In genomic region chr8:120631441-120632375, GRCm38 (mm10) we compare ENCODE assay signal across 21 mouse cellular contexts. TPM values are rescaled to one million over a fixed set of nuclear protein-coding genes. Genes with fewer than 3 reads are reported as not detected.
DNase-seq lines count a peak whose midpoint lies in the region; ATAC-seq and TF ChIP-seq lines count a peak whose summit lies in the region.
"Had no signal": no experiment of that assay in that cellular context is flagged by ENCODE, and none has a peak within 500 bp of the region (broad histone marks: within the 10 kb centered on the region; RNA-seq: fewer than 3 reads in every experiment).

No protein-coding gene starts in this region.

- no peak for TF ChIP-seq CTCF in hindbrain, postnatal 0 days (IDR thresholded peaks at IDR 0.05; ENCODE audit: low read depth)
- TF ChIP-seq CTCF in midbrain, postnatal 0 days (IDR thresholded peaks at IDR 0.05) = no peak
- no peak for TF ChIP-seq CTCF in intestine, postnatal 0 days (IDR thresholded peaks at IDR 0.05; ENCODE audit: low read depth)

- ATAC-seq in hindbrain, postnatal 0 days = no peak
- ATAC-seq in midbrain, postnatal 0 days (ENCODE audit: low FRiP score) = no peak
- no peak for ATAC-seq in midbrain, embryonic 16.5 days
- no peak for ATAC-seq in intestine, postnatal 0 days
- no peak for ATAC-seq in forebrain, embryonic 14.5 days
- ATAC-seq: activated CD4-positive, CD25-positive, alpha-beta regulatory T cell, adult 4 months; forebrain, postnatal 0 days; intestine, embryonic 15.5 days had no signal

- H3K4me1 ChIP-seq in hindbrain, postnatal 0 days (ENCODE audit: insufficient read depth, low read length) = no peaks in the 10 kb centered on the region
- H3K4me1 ChIP-seq in hindbrain, embryonic 10.5 days (replicated peaks) = peaks cover 42% of the 10 kb centered on the region
- H3K4me1 ChIP-seq in midbrain, postnatal 0 days (ENCODE audit: insufficient read depth, low read length) = 0 out of 2 replicates have a peak, but pooled peaks cover 3% of the 10 kb centered on the region
- H3K4me1 ChIP-seq in midbrain, embryonic 16.5 days (ENCODE audit: control insufficient read depth, insufficient read depth, low read length) = peaks cover 12% of the 10 kb centered on the region; the same call in 1 of the 2 replicates
- H3K4me1 ChIP-seq in limb, embryonic 10.5 days = peaks cover 44% of the 10 kb centered on the region
- H3K4me1 ChIP-seq in intestine, postnatal 0 days (replicated peaks; ENCODE audit: control insufficient read depth, insufficient read depth, low read length) = no peaks in the 10 kb centered on the region
- peaks cover 4% of the 10 kb centered on the region; the same call in 1 of the 2 replicates for H3K4me1 ChIP-seq in forebrain, embryonic 14.5 days (ENCODE audit: control insufficient read depth, insufficient read depth, low read length)

- H3K4me3 ChIP-seq in hindbrain, postnatal 0 days (ENCODE audit: low read length) = no peak overlapping the region
- H3K4me3 ChIP-seq in hindbrain, embryonic 10.5 days = no peak overlapping the region
- no peak overlapping the region for H3K4me3 ChIP-seq in midbrain, postnatal 0 days (ENCODE audit: low read depth, low read length)
- no peak overlapping the region for H3K4me3 ChIP-seq in midbrain, embryonic 16.5 days (ENCODE audit: low read depth, low read length)
- no peak overlapping the region for H3K4me3 ChIP-seq in limb, embryonic 10.5 days
- no peak overlapping the region for H3K4me3 ChIP-seq in intestine, postnatal 0 days (ENCODE audit: low read depth, low read length)
- no peak overlapping the region for H3K4me3 ChIP-seq in forebrain, embryonic 14.5 days (ENCODE audit: low read depth, low read length)
- H3K4me3 ChIP-seq: erythroblast, embryonic 14.5 days; hindbrain, embryonic 13.5 days; intestine, embryonic 15.5 days; lung, embryonic 15.5 days had no signal

- no peaks in the 10 kb centered on the region for H3K27me3 ChIP-seq in hindbrain, postnatal 0 days (ENCODE audit: insufficient read depth, low read length)
- H3K27me3 ChIP-seq in hindbrain, embryonic 10.5 days (ENCODE audit: insufficient read depth, poor library complexity, severe bottlenecking) = peaks cover 64% of the 10 kb centered on the region
- no peaks in the 10 kb centered on the region for H3K27me3 ChIP-seq in midbrain, postnatal 0 days (ENCODE audit: insufficient read depth, low read length)
- no peaks in the 10 kb centered on the region; the same call in 1 of the 2 replicates for H3K27me3 ChIP-seq in midbrain, embryonic 16.5 days (ENCODE audit: control insufficient read depth, insufficient read depth, low read depth, low read length)
- H3K27me3 ChIP-seq in limb, embryonic 10.5 days (ENCODE audit: low read depth, poor library complexity, severe bottlenecking) = peaks cover 68% of the 10 kb centered on the region
- H3K27me3 ChIP-seq in intestine, postnatal 0 days (replicated peaks; ENCODE audit: control insufficient read depth, insufficient read depth, low read length) = 0 out of 2 replicates have a peak, but pooled peaks cover 7% of the 10 kb centered on the region
- H3K27me3 ChIP-seq in forebrain, embryonic 14.5 days (replicated peaks; ENCODE audit: control insufficient read depth, insufficient read depth, low read length) = peaks cover 29% of the 10 kb centered on the region

- H3K27ac ChIP-seq in hindbrain, postnatal 0 days = no peak overlapping the region
- H3K27ac ChIP-seq in hindbrain, embryonic 10.5 days = no peak overlapping the region
- H3K27ac ChIP-seq in midbrain, postnatal 0 days (ENCODE audit: low read depth, low read length) = no peak overlapping the region
- no peak overlapping the region for H3K27ac ChIP-seq in midbrain, embryonic 16.5 days (ENCODE audit: low read length)
- H3K27ac ChIP-seq in limb, embryonic 10.5 days = peak overlapping the region; percentile 23; the same call in 1 of the 2 replicates
- H3K27ac ChIP-seq in intestine, postnatal 0 days (ENCODE audit: low read depth, low read length) = no peak overlapping the region
- no peak overlapping the region for H3K27ac ChIP-seq in forebrain, embryonic 14.5 days (ENCODE audit: low read depth, low read length)
- H3K27ac ChIP-seq: hindbrain, embryonic 13.5 days; intestine, embryonic 15.5 days; lung, embryonic 15.5 days had no signal

- H3K9ac ChIP-seq in hindbrain, postnatal 0 days (replicated peaks; ENCODE audit: low read length) = no peak overlapping the region
- no peak overlapping the region for H3K9ac ChIP-seq in midbrain, postnatal 0 days (replicated peaks; ENCODE audit: low read length, poor library complexity, severe bottlenecking)
- no peak overlapping the region for H3K9ac ChIP-seq in midbrain, embryonic 16.5 days (ENCODE audit: low read depth, low read length)
- no peak overlapping the region for H3K9ac ChIP-seq in intestine, postnatal 0 days (ENCODE audit: low read depth, low read length)
- H3K9ac ChIP-seq in forebrain, embryonic 14.5 days (ENCODE audit: low read length) = no peak overlapping the region
- H3K9ac ChIP-seq: forebrain, postnatal 0 days; hindbrain, embryonic 13.5 days; intestine, embryonic 15.5 days; lung, embryonic 15.5 days had no signal

- peak; percentile 43 for DNase-seq in hindbrain, postnatal 0 days (ENCODE audit: low spot score)
- DNase-seq in hindbrain, embryonic 10.5 days (ENCODE audit: low spot score) = no peak
- peak; percentile 30 for DNase-seq in midbrain, postnatal 0 days (ENCODE audit: low spot score)
- DNase-seq in R1 (ENCODE audit: low read depth, low spot score) = peak; percentile 100
- DNase-seq in limb, embryonic 10.5 days (ENCODE audit: low spot score) = no peak
- no peak for DNase-seq in forebrain, embryonic 14.5 days (ENCODE audit: low spot score)
- DNase-seq: cerebellum, adult 9-11 months; embryo, embryonic 11 days; forebrain, postnatal 0 days; heart, adult 18-20 months; midbrain, embryonic 14.5 days; thymus, postnatal 25 days had no signal

- no peaks in the 10 kb centered on the region for H3K36me3 ChIP-seq in hindbrain, postnatal 0 days (ENCODE audit: insufficient read depth, low read length)
- H3K36me3 ChIP-seq in hindbrain, embryonic 10.5 days = no peaks in the 10 kb centered on the region
- H3K36me3 ChIP-seq in midbrain, postnatal 0 days (ENCODE audit: insufficient read depth, low read length) = no peaks in the 10 kb centered on the region
- H3K36me3 ChIP-seq in midbrain, embryonic 16.5 days (ENCODE audit: control insufficient read depth, insufficient read depth, low read length) = no peaks in the 10 kb centered on the region
- H3K36me3 ChIP-seq in limb, embryonic 10.5 days = no peaks in the 10 kb centered on the region
- no peaks in the 10 kb centered on the region for H3K36me3 ChIP-seq in intestine, postnatal 0 days (ENCODE audit: control insufficient read depth, insufficient read depth)
- H3K36me3 ChIP-seq in forebrain, embryonic 14.5 days (ENCODE audit: control insufficient read depth, insufficient read depth, low read length) = no peaks in the 10 kb centered on the region
- H3K36me3 ChIP-seq: hindbrain, embryonic 13.5 days; intestine, embryonic 15.5 days; lung, embryonic 15.5 days had no signal

- H3K4me2 ChIP-seq in hindbrain, postnatal 0 days (ENCODE audit: low read depth, low read length) = no peak overlapping the region
- no peak overlapping the region for H3K4me2 ChIP-seq in midbrain, postnatal 0 days (ENCODE audit: low read depth, low read length, poor library complexity, severe bottlenecking)
- no peak overlapping the region for H3K4me2 ChIP-seq in midbrain, embryonic 16.5 days (ENCODE audit: low read length)
- H3K4me2 ChIP-seq in intestine, postnatal 0 days (replicated peaks; ENCODE audit: low read depth) = no peak overlapping the region
- no peak overlapping the region for H3K4me2 ChIP-seq in forebrain, embryonic 14.5 days (ENCODE audit: low read length)
- H3K4me2 ChIP-seq: hindbrain, embryonic 13.5 days; intestine, embryonic 15.5 days; liver, embryonic 11.5 days; lung, embryonic 15.5 days had no signal

- 67% methylated on average over 21 of the region's 21 CpGs for WGBS in hindbrain, postnatal 0 days
- 75% methylated on average over 21 of the region's 21 CpGs for WGBS in hindbrain, embryonic 10.5 days
- WGBS in midbrain, postnatal 0 days = 77% methylated on average over 21 of the region's 21 CpGs
- 74% methylated on average over 21 of the region's 21 CpGs for WGBS in midbrain, embryonic 16.5 days
- WGBS in limb, embryonic 10.5 days = 83% methylated on average over 21 of the region's 21 CpGs
- WGBS in intestine, postnatal 0 days = 78% methylated on average over 21 of the region's 21 CpGs
- 69% methylated on average over 21 of the region's 21 CpGs for WGBS in forebrain, embryonic 14.5 days

- no peaks in the 10 kb centered on the region for H3K9me3 ChIP-seq in hindbrain, postnatal 0 days (ENCODE audit: low read length)
- H3K9me3 ChIP-seq in hindbrain, embryonic 10.5 days = peaks cover 3% of the 10 kb centered on the region; the same call in 1 of the 2 replicates
- H3K9me3 ChIP-seq in midbrain, postnatal 0 days (ENCODE audit: low read length) = no peaks in the 10 kb centered on the region
- H3K9me3 ChIP-seq in midbrain, embryonic 16.5 days (replicated peaks; ENCODE audit: control insufficient read depth, low read length, poor library complexity, severe bottlenecking) = no peaks in the 10 kb centered on the region
- H3K9me3 ChIP-seq in limb, embryonic 10.5 days (replicated peaks) = no peaks in the 10 kb centered on the region
- no peaks in the 10 kb centered on the region for H3K9me3 ChIP-seq in intestine, postnatal 0 days (ENCODE audit: control insufficient read depth)
- H3K9me3 ChIP-seq in forebrain, embryonic 14.5 days (replicated peaks; ENCODE audit: control insufficient read depth, low read length) = no peaks in the 10 kb centered on the region
- H3K9me3 ChIP-seq: hindbrain, embryonic 13.5 days; intestine, embryonic 15.5 days; lung, embryonic 15.5 days had no signal

RNA-seq across cellular contexts. Expression of gene 1190005I06Rik, which starts 15.7 kb away (rescaled TPM):
- 12.3 and 26.5 TPM in 2 replicates for total RNA-seq in hindbrain, postnatal 0 days (2014; rRNA removed)
- 17.3 and 20.6 TPM in 2 replicates for polyA plus RNA-seq in hindbrain, postnatal 0 days (2015; fragmentation: Nextera tagmentation; extraction: Ambion mirVana)
- polyA plus RNA-seq in hindbrain, embryonic 10.5 days (2016; fragmentation: Nextera tagmentation; extraction: Ambion mirVana) = 2.8 and 4.7 TPM in 2 replicates
- 27.4 and 30.9 TPM in 2 replicates for total RNA-seq in midbrain, postnatal 0 days (2014; rRNA removed)
- 25.4 and 29.5 TPM in 2 replicates for polyA plus RNA-seq in midbrain, postnatal 0 days (2015; fragmentation: Nextera tagmentation; extraction: Ambion mirVana)
- polyA plus RNA-seq in midbrain, embryonic 16.5 days (2015; fragmentation: Nextera tagmentation; extraction: Ambion mirVana) = 18.2 and 22.2 TPM in 2 replicates
- polyA plus RNA-seq in limb, embryonic 10.5 days (2016; fragmentation: Nextera tagmentation; extraction: Ambion mirVana) = 2.7 and 3.4 TPM in 2 replicates
- polyA plus RNA-seq in intestine, postnatal 0 days (2015; fragmentation: Nextera tagmentation; extraction: Ambion mirVana) = 3.9 and 4.0 TPM in 2 replicates
- 7.1 and 8.3 TPM in 2 replicates for polyA plus RNA-seq in forebrain, embryonic 14.5 days (2014; fragmentation: Nextera tagmentation; extraction: Ambion mirVana)
- polyA plus RNA-seq: activated CD4-positive, CD25-positive, alpha-beta regulatory T cell, adult 4 months had no signal

RNA-seq across cellular contexts. Expression of gene Gm27021, which starts 36.2 kb away (rescaled TPM):
- 3.1 and 7.0 TPM in 2 replicates for total RNA-seq in hindbrain, postnatal 0 days (2014; rRNA removed)
- polyA plus RNA-seq in hindbrain, postnatal 0 days (2015; fragmentation: Nextera tagmentation; extraction: Ambion mirVana) = 10.2 and 10.9 TPM in 2 replicates
- polyA plus RNA-seq in hindbrain, embryonic 10.5 days (2016; fragmentation: Nextera tagmentation; extraction: Ambion mirVana) = 3.2 and 4.0 TPM in 2 replicates
- 3.9 and 13.8 TPM in 2 replicates for total RNA-seq in midbrain, postnatal 0 days (2014; rRNA removed)
- 7.9 and 9.1 TPM in 2 replicates for polyA plus RNA-seq in midbrain, postnatal 0 days (2015; fragmentation: Nextera tagmentation; extraction: Ambion mirVana)
- 4.7 and 5.6 TPM in 2 replicates for polyA plus RNA-seq in midbrain, embryonic 16.5 days (2015; fragmentation: Nextera tagmentation; extraction: Ambion mirVana)
- polyA plus RNA-seq in limb, embryonic 10.5 days (2016; fragmentation: Nextera tagmentation; extraction: Ambion mirVana) = 3.4 and 3.8 TPM in 2 replicates
- polyA plus RNA-seq in intestine, postnatal 0 days (2015; fragmentation: Nextera tagmentation; extraction: Ambion mirVana) = 1.0 and 1.9 TPM in 2 replicates
- polyA plus RNA-seq in forebrain, embryonic 14.5 days (2014; fragmentation: Nextera tagmentation; extraction: Ambion mirVana) = 2.9 and 6.9 TPM in 2 replicates
- total RNA-seq: gastrocnemius, adult 18-20 months; heart, adult 18-20 months had no signal
- polyA plus RNA-seq: activated CD4-positive, CD25-positive, alpha-beta regulatory T cell, adult 4 months had no signal

RNA-seq across cellular contexts. Expression of gene Cox4i1, which starts 36.3 kb away (rescaled TPM):
- total RNA-seq in hindbrain, postnatal 0 days (2014; rRNA removed) = 545 and 609 TPM in 2 replicates
- 1,628 and 1,662 TPM in 2 replicates for polyA plus RNA-seq in hindbrain, postnatal 0 days (2015; fragmentation: Nextera tagmentation; extraction: Ambion mirVana)
- polyA plus RNA-seq in hindbrain, embryonic 10.5 days (2016; fragmentation: Nextera tagmentation; extraction: Ambion mirVana) = 921 and 1,059 TPM in 2 replicates
- 493 and 558 TPM in 2 replicates for total RNA-seq in midbrain, postnatal 0 days (2014; rRNA removed)
- polyA plus RNA-seq in midbrain, postnatal 0 days (2015; fragmentation: Nextera tagmentation; extraction: Ambion mirVana) = 1,374 and 1,478 TPM in 2 replicates
- polyA plus RNA-seq in midbrain, embryonic 16.5 days (2015; fragmentation: Nextera tagmentation; extraction: Ambion mirVana) = 1,051 and 1,134 TPM in 2 replicates
- 879 and 888 TPM in 2 replicates for polyA plus RNA-seq in limb, embryonic 10.5 days (2016; fragmentation: Nextera tagmentation; extraction: Ambion mirVana)
- polyA plus RNA-seq in intestine, postnatal 0 days (2015; fragmentation: Nextera tagmentation; extraction: Ambion mirVana) = 2,406 and 2,420 TPM in 2 replicates
- polyA plus RNA-seq in forebrain, embryonic 14.5 days (2014; fragmentation: Nextera tagmentation; extraction: Ambion mirVana) = 1,002 and 1,092 TPM in 2 replicates

RNA-seq across cellular contexts. Expression of gene Emc8, which starts 36.7 kb away (rescaled TPM):
- 55.3 and 87.9 TPM in 2 replicates for total RNA-seq in hindbrain, postnatal 0 days (2014; rRNA removed)
- 124 and 128 TPM in 2 replicates for polyA plus RNA-seq in hindbrain, postnatal 0 days (2015; fragmentation: Nextera tagmentation; extraction: Ambion mirVana)
- polyA plus RNA-seq in hindbrain, embryonic 10.5 days (2016; fragmentation: Nextera tagmentation; extraction: Ambion mirVana) = 312 and 362 TPM in 2 replicates
- total RNA-seq in midbrain, postnatal 0 days (2014; rRNA removed) = 30.5 and 43.2 TPM in 2 replicates
- polyA plus RNA-seq in midbrain, postnatal 0 days (2015; fragmentation: Nextera tagmentation; extraction: Ambion mirVana) = 91.6 and 95.8 TPM in 2 replicates
- polyA plus RNA-seq in midbrain, embryonic 16.5 days (2015; fragmentation: Nextera tagmentation; extraction: Ambion mirVana) = 99.5 and 105 TPM in 2 replicates
- 372 and 439 TPM in 2 replicates for polyA plus RNA-seq in limb, embryonic 10.5 days (2016; fragmentation: Nextera tagmentation; extraction: Ambion mirVana)
- polyA plus RNA-seq in intestine, postnatal 0 days (2015; fragmentation: Nextera tagmentation; extraction: Ambion mirVana) = 127 and 135 TPM in 2 replicates
- polyA plus RNA-seq in forebrain, embryonic 14.5 days (2014; fragmentation: Nextera tagmentation; extraction: Ambion mirVana) = 193 and 216 TPM in 2 replicates

RNA-seq across cellular contexts. Expression of gene Gins2, which starts 42.6 kb away (rescaled TPM):
- 2.8 and 12.3 TPM in 2 replicates for total RNA-seq in hindbrain, postnatal 0 days (2014; rRNA removed)
- polyA plus RNA-seq in hindbrain, postnatal 0 days (2015; fragmentation: Nextera tagmentation; extraction: Ambion mirVana) = 17.2 and 20.6 TPM in 2 replicates
- polyA plus RNA-seq in hindbrain, embryonic 10.5 days (2016; fragmentation: Nextera tagmentation; extraction: Ambion mirVana) = 138 and 165 TPM in 2 replicates
- 5.8 and 18.1 TPM in 2 replicates for total RNA-seq in midbrain, postnatal 0 days (2014; rRNA removed)
- polyA plus RNA-seq in midbrain, postnatal 0 days (2015; fragmentation: Nextera tagmentation; extraction: Ambion mirVana) = 8.4 and 11.3 TPM in 2 replicates
- polyA plus RNA-seq in midbrain, embryonic 16.5 days (2015; fragmentation: Nextera tagmentation; extraction: Ambion mirVana) = 10.7 and 13.3 TPM in 2 replicates
- polyA plus RNA-seq in limb, embryonic 10.5 days (2016; fragmentation: Nextera tagmentation; extraction: Ambion mirVana) = 153 and 167 TPM in 2 replicates
- 23.1 and 23.7 TPM in 2 replicates for polyA plus RNA-seq in intestine, postnatal 0 days (2015; fragmentation: Nextera tagmentation; extraction: Ambion mirVana)
- 33.4 and 44.1 TPM in 2 replicates for polyA plus RNA-seq in forebrain, embryonic 14.5 days (2014; fragmentation: Nextera tagmentation; extraction: Ambion mirVana)

Comparison
In these comparisons a context has a peak if more than half of its experiments do, and no peak if none do; other contexts are left out.
1. DNase-seq: peak in hindbrain, postnatal 0 days (single experiment), midbrain, postnatal 0 days (single experiment) and R1 (single experiment); none in hindbrain, embryonic 10.5 days (single experiment), limb, embryonic 10.5 days (single experiment) and forebrain, embryonic 14.5 days (single experiment).